Comparison of ENCODE assay signal across 12 mouse cellular contexts in the genomic region with DNA sequence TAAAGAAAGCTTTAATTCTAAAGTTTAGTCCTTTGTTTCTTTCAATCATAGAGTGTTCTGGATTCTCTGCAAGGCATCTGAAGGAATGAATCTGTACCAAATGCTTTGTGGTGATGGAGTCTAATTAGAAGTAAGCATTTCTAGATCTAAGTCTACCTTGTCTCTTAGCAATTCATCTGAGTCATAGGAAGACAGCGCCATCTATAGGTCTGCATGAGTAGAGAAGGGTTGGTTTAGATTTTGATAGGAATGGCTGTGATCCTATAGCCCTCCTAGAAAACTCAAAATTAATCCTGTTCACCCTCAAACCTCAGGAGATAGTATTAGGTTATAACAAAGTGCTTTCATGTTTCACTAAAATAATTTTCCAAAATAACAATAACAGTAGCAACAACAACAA. TPM values are rescaled to one million over a fixed set of nuclear protein-coding genes. Genes with fewer than 3 reads are reported as not detected.
DNase-seq lines count a peak whose midpoint lies in the region; ATAC-seq and TF ChIP-seq lines count a peak whose summit lies in the region.
"Had no signal": no experiment of that assay in that cellular context is flagged by ENCODE, and none has a peak within 500 bp of the region (broad histone marks: within the 10 kb centered on the region; RNA-seq: fewer than 3 reads in every experiment).

No protein-coding gene starts in this region.

- no peak overlapping the region for H3K9ac ChIP-seq in forebrain, postnatal 0 days
- H3K9ac ChIP-seq in forebrain, embryonic 11.5 days (ENCODE audit: low read length): no peak overlapping the region
- H3K9ac ChIP-seq in midbrain, postnatal 0 days (replicated peaks; ENCODE audit: low read length, poor library complexity, severe bottlenecking): no peak overlapping the region
- H3K9ac ChIP-seq: forebrain, embryonic 15.5 days; midbrain, embryonic 12.5 days had no signal

- peak; percentile 62 for TF ChIP-seq CTCF in forebrain, postnatal 0 days (IDR thresholded peaks at IDR 0.05; ENCODE audit: low read depth)
- TF ChIP-seq CTCF in midbrain, postnatal 0 days (IDR thresholded peaks at IDR 0.05): peak; percentile 72

- H3K4me2 ChIP-seq in forebrain, postnatal 0 days (ENCODE audit: low read depth): no peak overlapping the region
- no peak overlapping the region for H3K4me2 ChIP-seq in forebrain, embryonic 11.5 days (ENCODE audit: low read depth, low read length, severe bottlenecking)
- H3K4me2 ChIP-seq in midbrain, postnatal 0 days (ENCODE audit: low read depth, low read length, poor library complexity, severe bottlenecking): no peak overlapping the region
- H3K4me2 ChIP-seq: forebrain, embryonic 15.5 days; midbrain, embryonic 12.5 days had no signal

- H3K9me3 ChIP-seq in forebrain, postnatal 0 days (ENCODE audit: low read length): no peaks in the 10 kb centered on the region
- H3K9me3 ChIP-seq in forebrain, embryonic 11.5 days (ENCODE audit: control insufficient read depth, low read length): no peaks in the 10 kb centered on the region
- H3K9me3 ChIP-seq in midbrain, postnatal 0 days (ENCODE audit: low read length): no peaks in the 10 kb centered on the region
- H3K9me3 ChIP-seq in midbrain, embryonic 10.5 days (replicated peaks): no peaks in the 10 kb centered on the region
- H3K9me3 ChIP-seq: forebrain, embryonic 15.5 days; midbrain, embryonic 12.5 days had no signal

- no peak overlapping the region for H3K27ac ChIP-seq in forebrain, postnatal 0 days (ENCODE audit: low read depth, low read length)
- no peak overlapping the region for H3K27ac ChIP-seq in forebrain, embryonic 11.5 days (ENCODE audit: low read depth, low read length)
- no peak overlapping the region for H3K27ac ChIP-seq in midbrain, postnatal 0 days (ENCODE audit: low read depth, low read length)
- H3K27ac ChIP-seq in midbrain, embryonic 10.5 days (replicated peaks): no peak overlapping the region
- H3K27ac ChIP-seq: forebrain, embryonic 15.5 days; midbrain, embryonic 12.5 days had no signal

- H3K27me3 ChIP-seq in forebrain, postnatal 0 days (ENCODE audit: insufficient read depth, low read length): no peaks in the 10 kb centered on the region
- H3K27me3 ChIP-seq in forebrain, embryonic 11.5 days (ENCODE audit: control insufficient read depth, insufficient read depth, low read length): no peaks in the 10 kb centered on the region
- no peaks in the 10 kb centered on the region for H3K27me3 ChIP-seq in midbrain, postnatal 0 days (ENCODE audit: insufficient read depth, low read length)
- H3K27me3 ChIP-seq in midbrain, embryonic 10.5 days (ENCODE audit: low read depth, poor library complexity, severe bottlenecking): no peaks in the 10 kb centered on the region
- H3K27me3 ChIP-seq: forebrain, embryonic 15.5 days had no signal

- DNase-seq in forebrain, postnatal 0 days: peak; percentile 17
- no peak for DNase-seq in forebrain, embryonic 11.5 days (ENCODE audit: low spot score)
- DNase-seq in midbrain, postnatal 0 days (ENCODE audit: low spot score): no peak
- DNase-seq in midbrain, embryonic 10.5 days (ENCODE audit: low spot score): no peak
- DNase-seq in neural tube, embryonic 10.5 days (ENCODE audit: extremely low spot score, low spot score): no peak
- no peak for DNase-seq in frontal cortex, postnatal 14 days (ENCODE audit: low spot score in 2 of 2)
- DNase-seq in thymus, postnatal 10 days (ENCODE audit: low spot score in 2 of 2): no peak
- DNase-seq: layer of hippocampus, adult 9-11 months; right cerebral cortex, postnatal 25 days had no signal

- H3K4me3 ChIP-seq in forebrain, postnatal 0 days (ENCODE audit: low read depth, low read length): no peak overlapping the region
- H3K4me3 ChIP-seq in forebrain, embryonic 11.5 days (ENCODE audit: low read depth, low read length): no peak overlapping the region
- no peak overlapping the region for H3K4me3 ChIP-seq in midbrain, postnatal 0 days (ENCODE audit: low read depth, low read length)
- H3K4me3 ChIP-seq in midbrain, embryonic 10.5 days: no peak overlapping the region
- H3K4me3 ChIP-seq: forebrain, embryonic 15.5 days; midbrain, embryonic 12.5 days had no signal

- no peak for ATAC-seq in forebrain, postnatal 0 days
- no peak for ATAC-seq in forebrain, embryonic 11.5 days (replicated peaks; ENCODE audit: low FRiP score)
- no peak for ATAC-seq in midbrain, postnatal 0 days (ENCODE audit: low FRiP score)
- ATAC-seq in erythroid progenitor cell, adult 5-6 weeks (replicated peaks; ENCODE audit: low FRiP score, poor library complexity, severe bottlenecking): peak; percentile 88
- ATAC-seq: forebrain, embryonic 15.5 days had no signal

- no peaks in the 10 kb centered on the region for H3K36me3 ChIP-seq in forebrain, postnatal 0 days (ENCODE audit: insufficient read depth)
- no peaks in the 10 kb centered on the region for H3K36me3 ChIP-seq in forebrain, embryonic 11.5 days (ENCODE audit: control insufficient read depth, insufficient read depth, low read length)
- no peaks in the 10 kb centered on the region for H3K36me3 ChIP-seq in midbrain, postnatal 0 days (ENCODE audit: insufficient read depth, low read length)
- H3K36me3 ChIP-seq in midbrain, embryonic 10.5 days: no peaks in the 10 kb centered on the region
- H3K36me3 ChIP-seq: forebrain, embryonic 15.5 days; midbrain, embryonic 12.5 days had no signal

- 0% methylated on average over 1 of the region's 1 CpGs for WGBS in forebrain, postnatal 0 days
- 3% methylated on average over 1 of the region's 1 CpGs for WGBS in forebrain, embryonic 11.5 days
- WGBS in midbrain, postnatal 0 days: 0% methylated on average over 1 of the region's 1 CpGs
- 0% methylated on average over 1 of the region's 1 CpGs for WGBS in midbrain, embryonic 10.5 days

- no peaks in the 10 kb centered on the region for H3K4me1 ChIP-seq in forebrain, postnatal 0 days (ENCODE audit: insufficient read depth)
- H3K4me1 ChIP-seq in forebrain, embryonic 11.5 days (replicated peaks; ENCODE audit: control insufficient read depth, insufficient read depth, low read length): no peaks in the 10 kb centered on the region
- H3K4me1 ChIP-seq in midbrain, postnatal 0 days (ENCODE audit: insufficient read depth, low read length): no peaks in the 10 kb centered on the region
- H3K4me1 ChIP-seq in midbrain, embryonic 10.5 days: no peaks in the 10 kb centered on the region
- H3K4me1 ChIP-seq: forebrain, embryonic 15.5 days; midbrain, embryonic 12.5 days had no signal

RNA-seq across cellular contexts. Expression of a gene that starts 11.8 kb away (rescaled TPM):
- total RNA-seq in forebrain, postnatal 0 days (2014; rRNA removed): 0.19 TPM in 1 of 2 replicates, not detected in the other
- polyA plus RNA-seq in forebrain, postnatal 0 days (2015; fragmentation: Nextera tagmentation; extraction: Ambion mirVana): 0.26 and 0.29 TPM in 2 replicates
- polyA plus RNA-seq in forebrain, embryonic 11.5 days (2014; fragmentation: Nextera tagmentation; extraction: Ambion mirVana): 1.7 and 2.3 TPM in 2 replicates
- not detected in 2 replicates for total RNA-seq in midbrain, postnatal 0 days (2014; rRNA removed)
- polyA plus RNA-seq in midbrain, postnatal 0 days (2015; fragmentation: Nextera tagmentation; extraction: Ambion mirVana): 0.11 and 0.12 TPM in 2 replicates
- 2.5 and 4.0 TPM in 2 replicates for polyA plus RNA-seq in midbrain, embryonic 10.5 days (2016; fragmentation: Nextera tagmentation; extraction: Ambion mirVana)
- 86.5 and 117 TPM in 2 replicates for total RNA-seq in erythroid progenitor cell, adult 5-6 weeks (2015; ENCODE audit: low replicate concordance)
- total RNA-seq in erythroid progenitor cell, adult 5-6 weeks (2017; ENCODE audit: low replicate concordance): 71.3 and 97.9 TPM in 2 replicates

RNA-seq across cellular contexts. Expression of a gene that starts 44.7 kb away (rescaled TPM):
- 25.3 and 27.9 TPM in 2 replicates for total RNA-seq in forebrain, postnatal 0 days (2014; rRNA removed)
- polyA plus RNA-seq in forebrain, postnatal 0 days (2015; fragmentation: Nextera tagmentation; extraction: Ambion mirVana): 12.3 and 15.7 TPM in 2 replicates
- polyA plus RNA-seq in forebrain, embryonic 11.5 days (2014; fragmentation: Nextera tagmentation; extraction: Ambion mirVana): 77.6 and 77.7 TPM in 2 replicates
- total RNA-seq in midbrain, postnatal 0 days (2014; rRNA removed): 17.3 and 20.3 TPM in 2 replicates
- 13.7 TPM in 2 replicates for polyA plus RNA-seq in midbrain, postnatal 0 days (2015; fragmentation: Nextera tagmentation; extraction: Ambion mirVana)
- polyA plus RNA-seq in midbrain, embryonic 10.5 days (2016; fragmentation: Nextera tagmentation; extraction: Ambion mirVana): 74.9 and 83.9 TPM in 2 replicates
- total RNA-seq in erythroid progenitor cell, adult 5-6 weeks (2015; ENCODE audit: low replicate concordance): 22.0 and 49.5 TPM in 2 replicates
- 33.6 and 48.1 TPM in 2 replicates for total RNA-seq in erythroid progenitor cell, adult 5-6 weeks (2017; ENCODE audit: low replicate concordance)

RNA-seq across cellular contexts. Expression of a gene that starts 44.8 kb away (rescaled TPM):
- 6.2 and 7.1 TPM in 2 replicates for total RNA-seq in forebrain, postnatal 0 days (2014; rRNA removed)
- 3.4 and 4.5 TPM in 2 replicates for polyA plus RNA-seq in forebrain, postnatal 0 days (2015; fragmentation: Nextera tagmentation; extraction: Ambion mirVana)
- polyA plus RNA-seq in forebrain, embryonic 11.5 days (2014; fragmentation: Nextera tagmentation; extraction: Ambion mirVana): 8.1 and 8.8 TPM in 2 replicates
- total RNA-seq in midbrain, postnatal 0 days (2014; rRNA removed): 1.9 and 4.0 TPM in 2 replicates
- 3.5 and 4.1 TPM in 2 replicates for polyA plus RNA-seq in midbrain, postnatal 0 days (2015; fragmentation: Nextera tagmentation; extraction: Ambion mirVana)
- 7.8 and 8.9 TPM in 2 replicates for polyA plus RNA-seq in midbrain, embryonic 10.5 days (2016; fragmentation: Nextera tagmentation; extraction: Ambion mirVana)
- total RNA-seq in erythroid progenitor cell, adult 5-6 weeks (2015; ENCODE audit: low replicate concordance): 2.5 and 7.2 TPM in 2 replicates
- 4.1 and 7.3 TPM in 2 replicates for total RNA-seq in erythroid progenitor cell, adult 5-6 weeks (2017; ENCODE audit: low replicate concordance)
